Mouse (Mus musculus) midbrain, embryonic 14.5 days (tissue): ENCODE results near the gene Npr1. TPM values are rescaled to one million over a fixed set of nuclear protein-coding genes. Genes with fewer than 3 reads are reported as not detected.
A peak's percentile ranks its signal among the peaks of the same experiment; 100 is the strongest.

Source experiments
- ATAC-seq: fragments of 200-750 bp; cut with Nextera tagmentation; 2 replicates; pipeline ENCODE4 v1.8.0; 2017; ENCODE audit warnings: moderate number of reproducible peaks, moderate library complexity; ENCODE audit not compliant: low FRiP score, low TSS enrichment
- DNase-seq: peaks from one replicate; pipeline ENCODE4 v3.0.0-alpha.2; 2015
- H3K27ac ChIP-seq: fragments of 300-500 bp; sonication (generic); replicated peaks from 2 replicates; pipeline ENCODE4 v1.5.1; 2014; ENCODE audit warnings: mild to moderate bottlenecking, low read depth, low read length, moderate library complexity
- H3K27me3 ChIP-seq: fragments of 300-500 bp; sonication (generic); 2 replicates; pipeline ENCODE4 v1.6.1; 2014; ENCODE audit warnings: low read length, control low read depth, mixed read lengths; ENCODE audit not compliant: control insufficient read depth, insufficient read depth
- H3K36me3 ChIP-seq: fragments of 300-500 bp; sonication (generic); 2 replicates; pipeline ENCODE4 v1.6.1; 2014; ENCODE audit warnings: low read length, control low read depth; ENCODE audit not compliant: control insufficient read depth, insufficient read depth
- H3K4me1 ChIP-seq: fragments of 300-500 bp; sonication (generic); 2 replicates; pipeline ENCODE4 v1.6.1; 2014; ENCODE audit warnings: mild to moderate bottlenecking, antibody characterized with exemption, low read length, control low read depth; ENCODE audit not compliant: control insufficient read depth, insufficient read depth
- H3K4me2 ChIP-seq: fragments of 300-500 bp; sonication (generic); 2 replicates; pipeline ENCODE4 v1.6.1; 2014; ENCODE audit warnings: mild to moderate bottlenecking, low read length, moderate library complexity
- H3K4me3 ChIP-seq: fragments of 300-500 bp; sonication (generic); replicated peaks from 2 replicates; pipeline ENCODE4 v1.5.1; 2014; ENCODE audit warnings: low read depth, low read length
- H3K9ac ChIP-seq: fragments of 300-500 bp; sonication (generic); replicated peaks from 2 replicates; pipeline ENCODE4 v1.6.1; 2014; ENCODE audit warnings: mild to moderate bottlenecking, low read length, moderate library complexity
- H3K9me3 ChIP-seq: fragments of 300-500 bp; sonication (generic); 2 replicates; pipeline ENCODE4 v1.6.1; 2016; ENCODE audit warnings: low read length, control low read depth, mixed read lengths; ENCODE audit not compliant: control insufficient read depth
- WGBS: fragments of 180-500 bp; shearing (Covaris S2); extraction: QIAGEN DNeasy Blood & Tissue Kit; methylation state at CpG from one replicate; pipeline ENCODE4 v1.1.7; 2014; 5-methylcytosine and 5-hydroxymethylcytosine counted together
- polyA plus RNA-seq: library from polyadenylated mRNA; unstranded; fragments of >200 nt; fragmentation: Nextera tagmentation; extraction: Ambion mirVana; gene quantifications from 2 replicates; pipeline ENCODE4 v1.2.1, GENCODE M21; 2014

Npr1 gene
- polyA plus RNA-seq, 1 experiment from 2014 or later = 2.3 TPM

DNA sequence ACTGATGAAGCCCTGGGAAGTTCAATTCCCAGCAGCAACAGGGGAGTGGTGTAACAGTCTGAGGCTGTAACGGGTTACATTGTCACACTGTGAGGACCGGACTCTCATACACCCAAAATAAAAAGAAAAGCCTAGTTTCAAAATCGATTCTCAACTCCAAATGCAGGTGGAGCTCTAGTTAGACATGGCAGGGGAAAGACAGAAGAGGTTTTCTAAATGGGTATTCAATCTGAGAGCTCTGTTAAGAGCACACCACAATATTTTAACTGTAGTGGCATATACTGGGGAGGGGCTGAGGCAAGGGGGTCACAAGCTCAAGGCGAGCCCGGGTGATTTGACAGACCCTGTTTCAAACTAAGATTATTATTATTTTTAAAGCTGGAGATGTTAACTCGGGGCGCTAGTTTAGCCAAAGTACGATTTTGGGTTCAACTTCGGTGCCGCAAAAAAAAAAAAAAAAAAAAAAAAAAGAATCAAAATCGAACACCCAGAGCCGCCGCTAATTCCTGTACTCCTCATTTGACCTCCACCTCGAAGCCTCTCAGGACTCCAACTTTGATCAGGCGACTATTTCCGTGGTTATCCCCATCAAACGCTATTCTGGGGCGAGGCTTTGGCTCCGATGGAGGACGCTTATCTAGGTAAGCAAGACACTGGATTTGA lies 42.8 kb upstream of the Npr1 start:
- H3K27me3 ChIP-seq = peaks cover 10% of the 10 kb centered on the region
- peak overlapping the region; percentile 95 for H3K4me3 ChIP-seq
- H3K9ac ChIP-seq = peak overlapping the region; percentile 97
- peaks cover 13% of the 10 kb centered on the region for H3K4me1 ChIP-seq
- peak overlapping the region; percentile 96 for H3K27ac ChIP-seq
- H3K9me3 ChIP-seq = no peaks in the 10 kb centered on the region
- peaks cover 40% of the 10 kb centered on the region for H3K36me3 ChIP-seq
- H3K4me2 ChIP-seq = peak overlapping the region; percentile 84
- no peak for ATAC-seq
- peak; percentile 25 for DNase-seq
- 2% methylated on average over 20 of the region's 20 CpGs for WGBS

DNA sequence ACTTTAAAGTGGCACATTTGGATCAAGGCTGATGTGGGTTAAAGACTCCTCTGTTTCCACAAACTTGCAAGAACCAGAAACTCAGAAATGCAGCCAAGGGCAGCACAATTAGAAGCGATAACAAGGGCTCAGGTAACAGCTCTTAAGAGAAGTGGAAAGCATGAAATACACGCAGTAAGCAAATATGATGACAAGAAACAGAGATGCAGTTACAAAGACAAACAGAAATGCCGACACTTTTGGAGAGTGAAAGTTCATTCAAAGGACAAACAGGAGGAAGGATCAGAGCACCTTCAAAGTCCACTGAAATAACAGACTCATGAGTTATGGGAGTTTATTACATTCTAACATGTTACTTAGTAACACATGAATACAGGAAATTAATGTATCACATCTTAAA lies 40.7 kb upstream of the Npr1 start:
- Histone ChIP-seq H3K9ac (no peak overlapping the region), H3K36me3 (peaks cover 61% of the 10 kb centered on the region), H3K4me3 (no peak overlapping the region), H3K27me3 (no peaks in the 10 kb centered on the region), H3K4me1 (peaks cover 13% of the 10 kb centered on the region), H3K27ac (no peak overlapping the region), H3K4me2 (no peak overlapping the region), H3K9me3 (no peaks in the 10 kb centered on the region)
- WGBS = 95% methylated on average over 3 of the region's 3 CpGs
- DNase-seq = no peak
- no peak for ATAC-seq

DNA sequence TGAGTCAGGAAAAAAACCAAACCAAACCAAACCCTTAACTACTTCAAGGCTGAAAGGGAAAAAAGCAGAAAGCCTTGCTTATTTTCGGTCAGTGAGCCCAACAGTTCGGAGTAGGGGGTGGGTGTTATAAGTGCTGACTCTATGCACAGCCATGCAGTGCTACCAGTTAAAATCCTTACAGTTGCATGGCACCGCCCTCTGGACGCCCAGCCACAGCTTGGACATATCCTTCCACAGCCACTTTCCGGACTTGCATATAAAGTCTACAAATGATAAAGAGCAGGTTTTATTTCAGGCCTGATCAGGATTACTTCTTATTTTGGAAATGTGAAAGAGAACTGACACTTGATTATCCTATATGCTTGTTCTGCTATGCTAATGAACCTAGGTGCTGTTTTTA lies 39.5 kb upstream of the Npr1 start:
- H3K9ac ChIP-seq = no peak overlapping the region
- WGBS = 95% methylated on average over 5 of the region's 5 CpGs
- peaks cover 69% of the 10 kb centered on the region for H3K36me3 ChIP-seq

DNA sequence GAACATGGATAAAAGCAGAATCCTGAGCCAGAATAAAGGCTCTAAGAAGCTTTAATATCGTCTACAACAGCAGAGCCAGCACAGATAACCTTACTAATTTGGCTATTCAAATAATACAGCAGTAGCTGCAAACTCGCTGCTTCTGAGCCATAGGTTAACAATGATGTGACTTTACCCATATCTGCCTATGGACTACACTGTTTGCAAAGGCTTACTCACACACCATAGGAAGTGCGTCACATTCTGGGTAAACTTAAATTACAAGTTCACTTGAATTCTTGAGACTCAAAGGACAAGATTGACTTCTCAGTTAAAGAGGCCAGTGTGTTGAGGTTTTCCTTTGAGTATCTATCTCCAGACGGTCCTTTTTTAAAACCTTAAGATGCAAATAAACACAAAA lies 37.8 kb upstream of the Npr1 start:
- Histone ChIP-seq H3K9ac (no peak overlapping the region), H3K27me3 (no peaks in the 10 kb centered on the region), H3K4me2 (no peak overlapping the region), H3K9me3 (no peaks in the 10 kb centered on the region), H3K4me1 (peaks cover 13% of the 10 kb centered on the region), H3K27ac (no peak overlapping the region), H3K36me3 (peaks cover 84% of the 10 kb centered on the region), H3K4me3 (no peak overlapping the region)
- DNase-seq (no peak), ATAC-seq (no peak)
- WGBS = 78% methylated on average over 4 of the region's 4 CpGs

More for the DNA sequence above, 39.5 kb upstream of the Npr1 start:
- Histone ChIP-seq H3K27ac (no peak overlapping the region), H3K4me3 (no peak overlapping the region), H3K4me2 (no peak overlapping the region), H3K27me3 (no peaks in the 10 kb centered on the region), H3K9me3 (no peaks in the 10 kb centered on the region), H3K4me1 (peaks cover 13% of the 10 kb centered on the region)
- DNase-seq (no peak), ATAC-seq (no peak)

DNA sequence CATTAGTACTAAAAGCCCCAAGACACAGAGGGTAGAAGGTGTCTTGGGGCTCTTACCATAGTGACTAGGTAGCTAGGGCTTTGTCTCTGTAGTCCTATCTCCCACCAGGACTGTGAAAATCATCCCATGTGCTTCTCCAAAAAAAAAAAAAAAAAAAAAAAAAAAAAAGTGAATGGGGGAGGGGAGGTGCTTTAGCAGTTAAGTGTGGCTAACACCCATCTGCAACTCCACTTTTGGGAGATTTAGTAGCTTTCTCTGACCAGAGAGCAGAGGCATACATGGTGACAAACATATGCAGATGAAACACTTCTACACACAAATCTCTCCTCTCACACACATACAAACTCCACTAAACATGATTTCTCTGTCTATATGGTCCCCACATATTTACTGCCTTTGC lies 31.9 kb upstream of the Npr1 start:
- Histone ChIP-seq H3K36me3 (peaks cover 69% of the 10 kb centered on the region), H3K4me1 (no peaks in the 10 kb centered on the region), H3K27me3 (no peaks in the 10 kb centered on the region), H3K9ac (no peak overlapping the region), H3K4me3 (no peak overlapping the region), H3K9me3 (no peaks in the 10 kb centered on the region), H3K27ac (no peak overlapping the region), H3K4me2 (no peak overlapping the region)
- no peak for ATAC-seq
- no peak for DNase-seq

DNA sequence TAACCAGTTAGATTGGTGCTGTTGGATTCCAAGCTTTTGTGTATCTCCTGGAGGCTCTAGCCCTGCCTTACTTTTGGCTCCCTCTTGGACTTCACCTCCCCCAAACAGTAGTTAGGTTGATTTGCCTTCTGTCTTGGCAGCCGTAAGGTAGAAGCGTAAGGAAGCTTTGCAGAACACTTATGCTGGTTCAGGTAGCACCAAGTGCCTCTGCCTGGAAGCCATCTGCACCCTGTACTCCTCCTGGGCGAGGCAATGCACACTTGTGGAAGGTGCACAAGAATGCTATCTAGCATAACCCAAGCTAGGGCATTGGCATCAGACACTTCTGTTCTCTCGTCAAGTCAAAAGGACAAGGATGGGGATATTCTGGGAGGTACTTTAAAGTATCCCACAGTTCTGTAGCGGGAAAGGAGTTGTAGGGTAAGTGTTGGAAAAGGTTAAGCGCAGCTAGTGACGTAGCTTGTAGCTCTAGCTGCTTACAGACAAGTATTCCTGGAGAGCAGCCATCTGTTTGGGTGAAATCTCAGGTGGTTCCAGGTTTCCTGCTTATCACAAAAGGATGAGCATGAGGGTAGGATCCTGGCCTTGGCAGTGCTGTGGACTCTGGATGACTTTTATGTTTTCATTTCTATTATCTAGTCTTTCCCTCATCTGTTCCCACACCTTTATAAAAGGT lies 30.3 kb upstream of the Npr1 start:
- Histone ChIP-seq H3K9ac (no peak overlapping the region), H3K36me3 (peaks cover 53% of the 10 kb centered on the region), H3K27ac (no peak overlapping the region), H3K27me3 (no peaks in the 10 kb centered on the region), H3K9me3 (no peaks in the 10 kb centered on the region), H3K4me3 (no peak overlapping the region), H3K4me1 (no peaks in the 10 kb centered on the region), H3K4me2 (no peak overlapping the region)
- DNase-seq (no peak), ATAC-seq (no peak)
- WGBS = 94% methylated on average over 7 of the region's 7 CpGs

DNA sequence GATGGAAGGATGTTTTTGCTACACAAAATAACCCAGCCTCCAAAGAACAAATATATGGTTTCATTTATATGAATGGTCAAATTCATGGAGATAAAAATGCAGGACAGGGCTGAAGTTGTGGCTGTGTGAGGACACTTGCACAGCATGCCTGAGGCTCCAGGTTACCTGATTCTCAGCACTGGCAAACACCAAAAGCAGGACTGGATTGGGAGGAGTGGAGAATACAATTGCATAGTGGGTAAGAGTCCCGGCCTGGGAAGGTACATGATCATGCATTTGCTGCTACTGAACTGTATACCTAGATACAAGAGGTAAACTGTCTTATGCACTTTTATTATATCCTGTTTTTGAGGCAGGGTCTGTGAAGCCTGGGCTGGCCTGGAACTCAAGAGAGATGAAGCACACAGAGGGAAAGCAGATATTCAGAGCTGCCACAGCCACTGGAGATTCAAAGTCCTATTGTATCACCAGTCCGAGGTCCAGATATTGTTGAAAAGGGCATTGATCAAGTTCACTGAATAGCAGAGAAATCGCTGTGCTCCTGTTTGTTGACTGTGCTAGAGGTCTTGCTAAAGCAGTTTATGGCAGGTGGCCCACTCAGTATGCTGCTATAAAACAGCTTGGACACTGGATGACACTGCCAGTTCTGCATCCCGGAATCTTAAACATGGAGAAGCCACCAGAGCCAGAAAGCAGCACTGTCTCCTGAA lies 28.3 kb upstream of the Npr1 start:
- no peak overlapping the region for H3K4me2 ChIP-seq
- H3K27me3 ChIP-seq = no peaks in the 10 kb centered on the region
- no peak overlapping the region for H3K27ac ChIP-seq
- ATAC-seq (no peak), DNase-seq (no peak)
- no peaks in the 10 kb centered on the region for H3K9me3 ChIP-seq
- no peak overlapping the region for H3K4me3 ChIP-seq
- no peak overlapping the region for H3K9ac ChIP-seq
- H3K4me1 ChIP-seq = no peaks in the 10 kb centered on the region
- peaks cover 46% of the 10 kb centered on the region for H3K36me3 ChIP-seq
- WGBS = 65% methylated on average over 4 of the region's 4 CpGs

DNA sequence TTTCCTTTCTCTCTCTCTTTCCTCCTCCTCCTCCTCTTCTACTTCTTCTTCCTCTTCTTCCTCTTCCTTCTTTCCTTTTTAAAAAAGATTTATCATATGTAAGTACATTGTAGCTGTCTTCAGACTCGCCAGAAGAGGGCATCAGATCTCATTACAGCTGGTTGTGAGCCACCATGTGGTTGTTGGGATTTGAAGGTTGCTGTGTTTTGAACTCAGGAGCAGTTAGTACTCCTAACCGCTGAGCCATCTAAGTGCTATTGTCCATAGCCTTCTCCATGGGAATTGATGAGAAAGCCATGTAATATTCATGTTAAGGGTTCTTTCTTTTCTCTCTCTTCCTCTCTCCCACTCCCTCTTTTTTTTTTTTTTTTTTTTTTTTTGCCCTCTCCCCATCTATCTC lies 25.7 kb upstream of the Npr1 start:
- no peak overlapping the region for H3K4me3 ChIP-seq
- DNase-seq (peak; percentile 28), ATAC-seq (no peak)
- H3K9me3 ChIP-seq = no peaks in the 10 kb centered on the region
- H3K9ac ChIP-seq = no peak overlapping the region
- H3K36me3 ChIP-seq = peaks cover 44% of the 10 kb centered on the region
- H3K4me1 ChIP-seq = no peaks in the 10 kb centered on the region
- 44% methylated on average over 2 of the region's 2 CpGs for WGBS
- no peak overlapping the region for H3K4me2 ChIP-seq
- H3K27ac ChIP-seq = no peak overlapping the region
- H3K27me3 ChIP-seq = no peaks in the 10 kb centered on the region
